Mouse (Mus musculus): ENCODE data around the gene Hpse. TPM values are rescaled to one million over a fixed set of nuclear protein-coding genes. Genes with fewer than 3 reads are reported as not detected.

Hpse gene
- 0.10 and 0.36 TPM in 2 replicates for polyA plus RNA-seq (2015; fragmentation: Nextera tagmentation; extraction: Ambion mirVana)

DNA sequence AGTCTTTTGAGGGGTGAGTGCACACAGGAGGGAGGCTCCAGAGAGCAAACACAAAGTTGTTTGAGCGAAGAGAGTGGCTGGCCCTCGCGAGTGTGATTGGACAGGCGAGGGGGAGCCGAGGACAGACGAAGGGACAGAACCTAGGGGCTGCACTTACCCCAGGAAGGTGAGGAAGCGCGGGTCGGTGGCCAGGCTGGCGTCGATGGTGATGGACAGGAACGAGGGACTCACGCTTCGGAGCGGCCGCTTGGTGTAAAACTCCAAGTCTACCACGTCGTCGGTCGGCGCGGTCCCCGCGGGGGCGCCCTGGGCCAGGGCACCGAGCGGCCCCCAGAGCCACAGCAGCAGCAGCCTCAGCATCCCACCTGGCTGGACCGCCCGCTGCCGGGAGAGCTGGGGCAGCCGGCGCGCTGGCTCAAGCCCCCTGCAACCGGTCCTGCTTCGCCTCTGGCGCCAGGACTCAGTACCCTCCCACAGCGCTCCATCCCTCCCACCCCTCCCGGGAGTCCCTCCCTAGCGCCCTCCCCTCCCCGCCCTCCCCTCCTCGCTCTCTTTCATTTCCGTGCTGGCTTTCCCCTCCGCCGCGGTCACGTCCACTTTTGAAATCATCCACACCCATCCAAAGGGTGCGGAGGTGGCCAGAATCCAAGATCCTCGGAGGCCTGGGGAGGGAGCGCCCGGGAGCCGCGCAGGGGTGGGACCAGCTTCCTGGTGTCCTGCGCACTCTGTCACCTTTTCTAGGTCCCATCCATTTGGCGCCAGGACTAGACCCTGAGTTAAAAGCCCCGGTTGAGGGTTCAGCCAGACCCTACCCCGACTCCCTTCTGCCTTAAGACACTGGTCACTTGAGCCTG is at the start of gene Hpse:
TSS of gene Hpse (minus strand) at position 482 of the 854 bp plus-strand sequence.
- WGBS = under 1% methylated on average over 40 of the region's 56 CpGs
- H3K27ac ChIP-seq (ENCODE audit: low read length) = no peak within 1 kb of the TSS
- H3K4me2 ChIP-seq (ENCODE audit: low read length) = peak within 1 kb of the TSS; percentile 98
- H3K9ac ChIP-seq (replicated peaks; ENCODE audit: low read depth, low read length) = peak within 1 kb of the TSS; percentile 59
- H3K9me3 ChIP-seq (ENCODE audit: control insufficient read depth, low read length) = no peaks in the 10 kb centered on the region
- ATAC-seq = peak; percentile 75
- no peaks in the 10 kb centered on the region for H3K36me3 ChIP-seq (ENCODE audit: control insufficient read depth, insufficient read depth)
- H3K4me3 ChIP-seq (replicated peaks; ENCODE audit: low read length) = peak within 1 kb of the TSS; percentile 55
- H3K27me3 ChIP-seq (replicated peaks; ENCODE audit: control insufficient read depth, insufficient read depth, low read length) = peaks cover 3% of the 10 kb centered on the region; the same call in 1 of the 2 replicates
- peaks cover 13% of the 10 kb centered on the region for H3K4me1 ChIP-seq (replicated peaks; ENCODE audit: control insufficient read depth, insufficient read depth, low read length)

DNA sequence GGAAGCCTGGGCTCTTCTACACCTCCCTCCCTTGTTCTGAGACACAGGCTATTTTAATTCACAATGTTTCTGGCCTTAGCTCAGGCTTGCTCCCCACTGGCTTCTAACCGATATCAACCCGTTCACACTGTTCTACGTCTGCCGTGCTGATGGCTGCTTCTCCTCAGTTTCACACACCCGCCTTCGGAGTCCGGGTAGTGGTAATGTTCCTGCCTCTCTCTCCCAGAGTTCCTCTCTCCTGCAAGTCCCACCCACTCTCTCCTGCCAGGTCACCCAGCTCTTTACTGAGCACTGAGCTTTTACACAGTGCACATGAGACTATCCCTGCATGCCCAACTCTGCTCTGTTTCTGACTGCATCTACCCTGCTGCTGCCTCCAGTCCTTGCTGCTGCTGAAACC is 46.5 kb upstream of the Hpse start:
- H3K27me3 ChIP-seq (replicated peaks; ENCODE audit: control insufficient read depth, insufficient read depth, low read length) = no peaks in the 10 kb centered on the region
- WGBS = 95% methylated on average over 7 of the region's 7 CpGs
- no peaks in the 10 kb centered on the region for H3K4me1 ChIP-seq (replicated peaks; ENCODE audit: control insufficient read depth, insufficient read depth, low read length)
- H3K4me3 ChIP-seq (replicated peaks; ENCODE audit: low read length) = no peak overlapping the region
- H3K36me3 ChIP-seq (ENCODE audit: control insufficient read depth, insufficient read depth) = peaks cover 35% of the 10 kb centered on the region
- H3K9ac ChIP-seq (replicated peaks; ENCODE audit: low read depth, low read length) = no peak overlapping the region
- no peak overlapping the region for H3K4me2 ChIP-seq (ENCODE audit: low read length)
- H3K27ac ChIP-seq (ENCODE audit: low read length) = no peak overlapping the region
- no peaks in the 10 kb centered on the region for H3K9me3 ChIP-seq (ENCODE audit: control insufficient read depth, low read length)
- no peak for ATAC-seq

DNA sequence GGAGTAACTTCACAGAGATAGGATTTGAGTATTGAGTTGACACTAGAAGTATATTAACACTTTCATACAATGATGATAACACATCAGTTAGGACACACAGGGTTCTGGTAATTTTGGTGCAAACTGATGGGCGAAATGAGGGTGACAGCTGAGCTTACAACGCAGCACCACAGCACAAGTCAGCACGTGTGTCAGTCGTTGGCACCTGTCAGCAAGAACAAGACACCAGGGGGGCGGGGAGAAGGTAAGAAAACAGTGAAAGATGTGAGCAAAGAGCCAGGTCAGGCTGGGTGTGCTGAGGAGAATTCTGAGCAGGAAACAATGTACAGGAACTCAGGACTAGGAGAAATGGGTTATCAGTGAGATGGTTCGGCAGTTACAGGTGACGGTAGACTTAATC is 42.2 kb upstream of the Hpse start:
- H3K4me2 ChIP-seq (ENCODE audit: low read length) = no peak overlapping the region
- H3K27ac ChIP-seq (ENCODE audit: low read length) = no peak overlapping the region
- H3K4me3 ChIP-seq (replicated peaks; ENCODE audit: low read length) = no peak overlapping the region
- peaks cover 22% of the 10 kb centered on the region for H3K36me3 ChIP-seq (ENCODE audit: control insufficient read depth, insufficient read depth)
- ATAC-seq = no peak
- no peaks in the 10 kb centered on the region for H3K4me1 ChIP-seq (replicated peaks; ENCODE audit: control insufficient read depth, insufficient read depth, low read length)
- 93% methylated on average over 7 of the region's 7 CpGs for WGBS
- no peaks in the 10 kb centered on the region for H3K9me3 ChIP-seq (ENCODE audit: control insufficient read depth, low read length)
- H3K27me3 ChIP-seq (replicated peaks; ENCODE audit: control insufficient read depth, insufficient read depth, low read length) = no peaks in the 10 kb centered on the region
- H3K9ac ChIP-seq (replicated peaks; ENCODE audit: low read depth, low read length) = no peak overlapping the region

DNA sequence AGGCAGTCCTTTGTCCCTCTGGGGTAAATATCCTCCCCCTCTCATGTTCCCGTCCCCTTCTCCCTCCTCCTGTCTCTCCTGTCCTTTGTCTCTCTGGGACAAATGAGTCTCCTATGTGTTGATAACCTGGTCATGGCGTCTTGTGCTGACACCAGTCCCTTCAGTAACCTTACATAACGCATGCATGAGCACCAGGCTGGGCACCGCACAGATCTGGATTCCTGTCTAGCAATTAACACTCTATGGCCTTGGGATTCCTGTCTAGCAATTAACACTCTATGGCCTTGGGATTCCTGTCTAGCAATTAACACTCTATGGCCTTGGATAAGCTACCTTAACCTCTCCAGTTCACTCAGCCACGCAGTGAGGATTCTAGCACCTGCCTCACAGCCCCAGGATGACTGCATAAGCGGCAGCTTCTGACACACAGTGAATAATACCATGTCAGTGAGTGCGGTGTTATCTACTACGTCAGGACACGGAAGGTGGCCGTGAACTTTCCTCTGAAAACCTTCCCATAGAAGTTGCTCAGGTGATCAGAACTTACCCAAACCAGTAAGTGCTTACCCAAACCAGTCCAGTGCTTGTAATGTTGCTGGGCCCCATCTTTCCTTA is 40.6 kb upstream of the Hpse start:
- H3K9ac ChIP-seq (replicated peaks; ENCODE audit: low read depth, low read length) = no peak overlapping the region
- H3K27me3 ChIP-seq (replicated peaks; ENCODE audit: control insufficient read depth, insufficient read depth, low read length) = no peaks in the 10 kb centered on the region
- peaks cover 22% of the 10 kb centered on the region for H3K36me3 ChIP-seq (ENCODE audit: control insufficient read depth, insufficient read depth)
- H3K4me2 ChIP-seq (ENCODE audit: low read length) = no peak overlapping the region
- H3K4me1 ChIP-seq (replicated peaks; ENCODE audit: control insufficient read depth, insufficient read depth, low read length) = no peaks in the 10 kb centered on the region
- no peak for ATAC-seq
- H3K4me3 ChIP-seq (replicated peaks; ENCODE audit: low read length) = no peak overlapping the region
- no peaks in the 10 kb centered on the region for H3K9me3 ChIP-seq (ENCODE audit: control insufficient read depth, low read length)
- no peak overlapping the region for H3K27ac ChIP-seq (ENCODE audit: low read length)
- WGBS = 79% methylated on average over 10 of the region's 10 CpGs

DNA sequence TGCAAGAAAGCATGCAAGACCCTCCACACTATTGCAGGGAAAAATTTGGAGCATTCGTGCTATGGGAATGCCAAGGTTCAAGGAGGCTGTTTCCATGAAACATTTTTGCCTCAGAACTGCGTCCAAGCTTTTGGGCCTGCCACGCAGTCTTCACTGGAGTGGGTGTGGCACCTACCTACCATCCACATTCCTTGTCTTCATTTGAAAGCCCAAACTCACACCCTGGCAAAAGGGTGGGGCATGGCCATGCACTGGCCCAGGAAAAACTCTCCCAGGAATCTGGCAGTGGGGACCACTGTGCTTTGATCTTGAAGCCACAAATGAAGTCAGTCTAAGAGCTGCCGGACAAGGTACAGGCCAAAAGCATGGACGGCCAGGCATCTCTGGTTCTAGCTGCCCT is 38.6 kb upstream of the Hpse start:
- Histone ChIP-seq H3K9me3 (ENCODE audit: control insufficient read depth, low read length) (no peaks in the 10 kb centered on the region), H3K4me3 (replicated peaks; ENCODE audit: low read length) (no peak overlapping the region), H3K9ac (replicated peaks; ENCODE audit: low read depth, low read length) (no peak overlapping the region), H3K36me3 (ENCODE audit: control insufficient read depth, insufficient read depth) (peaks cover 7% of the 10 kb centered on the region), H3K27me3 (replicated peaks; ENCODE audit: control insufficient read depth, insufficient read depth, low read length) (no peaks in the 10 kb centered on the region), H3K4me2 (ENCODE audit: low read length) (no peak overlapping the region), H3K4me1 (replicated peaks; ENCODE audit: control insufficient read depth, insufficient read depth, low read length) (no peaks in the 10 kb centered on the region), H3K27ac (ENCODE audit: low read length) (no peak overlapping the region)
- WGBS = 93% methylated on average over 5 of the region's 5 CpGs
- no peak for ATAC-seq

DNA sequence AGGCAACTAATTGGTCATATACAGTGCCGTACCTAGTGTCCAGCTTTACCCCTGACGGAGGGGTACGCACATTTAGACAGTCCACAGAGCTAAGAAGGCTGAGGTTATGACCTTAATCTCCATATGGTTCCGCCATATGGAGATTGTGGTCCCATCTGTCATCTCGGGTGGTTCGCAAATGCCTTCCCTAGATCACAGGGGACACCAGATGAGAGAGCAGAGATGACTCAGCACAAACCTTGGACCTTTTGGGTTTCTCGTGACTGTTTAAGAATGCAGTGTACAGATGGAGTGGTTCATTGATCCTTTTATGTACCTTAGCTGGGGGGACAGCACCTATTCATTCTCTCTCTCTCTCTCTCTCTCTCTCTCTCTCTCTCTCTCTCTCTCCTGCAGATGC is 33.9 kb upstream of the Hpse start:
- no peaks in the 10 kb centered on the region for H3K27me3 ChIP-seq (replicated peaks; ENCODE audit: control insufficient read depth, insufficient read depth, low read length)
- no peak overlapping the region for H3K27ac ChIP-seq (ENCODE audit: low read length)
- H3K9ac ChIP-seq (replicated peaks; ENCODE audit: low read depth, low read length) = no peak overlapping the region
- H3K4me1 ChIP-seq (replicated peaks; ENCODE audit: control insufficient read depth, insufficient read depth, low read length) = no peaks in the 10 kb centered on the region
- 75% methylated on average over 7 of the region's 7 CpGs for WGBS
- no peak for ATAC-seq
- no peak overlapping the region for H3K4me3 ChIP-seq (replicated peaks; ENCODE audit: low read length)
- H3K9me3 ChIP-seq (ENCODE audit: control insufficient read depth, low read length) = no peaks in the 10 kb centered on the region
- no peaks in the 10 kb centered on the region for H3K36me3 ChIP-seq (ENCODE audit: control insufficient read depth, insufficient read depth)
- no peak overlapping the region for H3K4me2 ChIP-seq (ENCODE audit: low read length)

DNA sequence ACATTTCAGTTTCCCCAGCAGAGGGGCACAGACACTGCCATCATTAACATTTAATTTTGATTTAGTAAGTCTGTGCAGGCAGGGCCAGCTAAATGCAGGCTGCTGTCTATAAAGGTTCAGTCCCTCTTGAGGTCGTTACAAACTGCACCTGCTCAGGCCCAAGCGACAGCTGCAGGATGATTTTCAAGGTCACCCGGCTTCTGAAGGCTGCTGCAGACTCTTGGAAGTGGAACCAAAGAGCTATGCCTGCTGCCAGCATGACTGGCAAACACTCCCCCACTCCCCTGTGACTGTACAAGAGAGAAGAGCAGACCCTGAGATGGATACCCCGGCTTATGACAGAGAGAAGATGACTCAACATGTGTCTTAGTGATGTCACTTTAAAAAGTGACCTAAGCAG is 32.1 kb upstream of the Hpse start:
- Histone ChIP-seq H3K9ac (replicated peaks; ENCODE audit: low read depth, low read length) (no peak overlapping the region), H3K4me3 (replicated peaks; ENCODE audit: low read length) (no peak overlapping the region), H3K4me2 (ENCODE audit: low read length) (no peak overlapping the region), H3K27ac (ENCODE audit: low read length) (no peak overlapping the region), H3K9me3 (ENCODE audit: control insufficient read depth, low read length) (no peaks in the 10 kb centered on the region), H3K27me3 (replicated peaks; ENCODE audit: control insufficient read depth, insufficient read depth, low read length) (no peaks in the 10 kb centered on the region), H3K4me1 (replicated peaks; ENCODE audit: control insufficient read depth, insufficient read depth, low read length) (no peaks in the 10 kb centered on the region), H3K36me3 (ENCODE audit: control insufficient read depth, insufficient read depth) (no peaks in the 10 kb centered on the region)
- 51% methylated on average over 4 of the region's 4 CpGs for WGBS
- ATAC-seq = no peak

DNA sequence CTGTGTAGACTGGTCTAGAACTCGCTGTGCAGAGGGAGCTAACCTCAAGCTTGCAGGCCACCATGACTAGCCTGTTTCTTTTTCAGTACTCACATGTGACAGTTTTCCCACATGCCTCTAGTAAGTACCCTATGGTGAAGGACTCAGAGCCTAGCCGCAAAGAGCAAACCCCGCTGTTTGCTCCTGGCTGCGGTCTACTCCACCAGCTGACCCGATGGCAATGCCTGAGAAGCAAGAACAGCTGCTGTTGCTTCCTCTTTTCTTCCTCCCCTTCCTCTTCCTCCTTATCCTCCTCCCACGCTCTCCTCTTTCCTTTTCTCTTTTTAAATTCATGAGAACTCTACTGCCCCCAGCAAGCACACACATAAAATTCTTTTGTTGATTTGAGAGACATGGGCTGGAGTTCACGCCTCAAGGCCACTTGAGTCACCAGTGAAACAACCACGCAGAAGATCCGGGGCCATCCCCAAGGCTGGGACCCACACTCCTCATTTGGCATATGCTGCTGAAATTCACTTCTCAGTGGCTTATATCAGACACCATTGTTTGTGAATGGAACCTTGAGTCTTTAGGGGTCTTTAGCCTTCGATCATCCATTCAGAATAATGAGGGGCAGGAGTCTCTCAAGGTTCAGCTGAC is 31.2 kb upstream of the Hpse start:
- 83% methylated on average over 10 of the region's 10 CpGs for WGBS
- H3K27ac ChIP-seq (ENCODE audit: low read length) = no peak overlapping the region
- no peaks in the 10 kb centered on the region for H3K36me3 ChIP-seq (ENCODE audit: control insufficient read depth, insufficient read depth)
- no peak overlapping the region for H3K4me2 ChIP-seq (ENCODE audit: low read length)
- no peak overlapping the region for H3K9ac ChIP-seq (replicated peaks; ENCODE audit: low read depth, low read length)
- ATAC-seq = no peak
- H3K4me3 ChIP-seq (replicated peaks; ENCODE audit: low read length) = no peak overlapping the region
- no peaks in the 10 kb centered on the region for H3K4me1 ChIP-seq (replicated peaks; ENCODE audit: control insufficient read depth, insufficient read depth, low read length)
- no peaks in the 10 kb centered on the region for H3K27me3 ChIP-seq (replicated peaks; ENCODE audit: control insufficient read depth, insufficient read depth, low read length)
- no peaks in the 10 kb centered on the region for H3K9me3 ChIP-seq (ENCODE audit: control insufficient read depth, low read length)

DNA sequence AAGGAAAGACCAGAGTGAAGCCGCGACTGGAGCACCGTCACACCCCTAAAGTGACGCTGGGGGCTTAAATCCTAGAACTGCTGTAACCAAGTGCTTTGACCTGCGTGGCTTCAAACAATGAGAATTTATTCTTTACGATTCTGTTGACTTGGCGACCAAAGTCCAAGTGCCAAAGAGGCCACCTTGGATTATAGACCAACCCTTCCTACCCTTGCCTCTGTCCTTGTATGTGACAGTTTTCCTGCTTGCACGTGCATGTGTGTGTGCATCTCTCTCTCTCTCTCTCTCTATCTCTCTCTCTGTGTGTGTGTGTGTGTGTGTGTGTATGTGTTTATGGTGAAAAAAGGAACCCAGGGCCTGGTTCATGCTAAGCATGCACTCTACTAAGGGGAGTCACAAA is 19.3 kb upstream of the Hpse start:
- 93% methylated on average over 8 of the region's 8 CpGs for WGBS
- Histone ChIP-seq H3K4me1 (replicated peaks; ENCODE audit: control insufficient read depth, insufficient read depth, low read length) (no peaks in the 10 kb centered on the region), H3K36me3 (ENCODE audit: control insufficient read depth, insufficient read depth) (no peaks in the 10 kb centered on the region), H3K4me3 (replicated peaks; ENCODE audit: low read length) (no peak overlapping the region), H3K9ac (replicated peaks; ENCODE audit: low read depth, low read length) (no peak overlapping the region), H3K4me2 (ENCODE audit: low read length) (no peak overlapping the region), H3K9me3 (ENCODE audit: control insufficient read depth, low read length) (0 out of 2 replicates have a peak, but pooled peaks cover 3% of the 10 kb centered on the region), H3K27me3 (replicated peaks; ENCODE audit: control insufficient read depth, insufficient read depth, low read length) (no peaks in the 10 kb centered on the region), H3K27ac (ENCODE audit: low read length) (no peak overlapping the region)
- ATAC-seq = no peak
